Mouse (Mus musculus): ENCODE results near the gene Itprid1. TPM values are rescaled to one million over a fixed set of nuclear protein-coding genes. Genes with fewer than 3 reads are reported as not detected.

The Itprid1 gene
- polyA plus RNA-seq, 1 experiment from 2014 or later, result not detected

GRCm38 (mm10) chr6:55920866-55921630, 84.4 kb downstream of the Itprid1 start:
- ATAC-seq (ENCODE audit: low FRiP score, low TSS enrichment), result peak; percentile 55; the same call in 1 of the 2 replicates

GRCm38 (mm10) chr6:55944709-55945108, 108.0 kb downstream of the Itprid1 start:
- H3K36me3 ChIP-seq (ENCODE audit: control insufficient read depth, insufficient read depth, low read length), result no peaks in the 10 kb centered on the region
- 95% methylated on average over 1 of the region's 1 CpGs for WGBS
- no peaks in the 10 kb centered on the region for H3K9me3 ChIP-seq (ENCODE audit: control insufficient read depth, low read length)
- no peak overlapping the region for H3K4me2 ChIP-seq (ENCODE audit: low read length)
- H3K4me3 ChIP-seq (replicated peaks; ENCODE audit: low read depth, low read length), result no peak overlapping the region
- no peak for ATAC-seq (ENCODE audit: low FRiP score, low TSS enrichment)
- no peak for DNase-seq
- no peak overlapping the region for H3K9ac ChIP-seq (replicated peaks; ENCODE audit: low read length)
- no peaks in the 10 kb centered on the region for H3K4me1 ChIP-seq (ENCODE audit: control insufficient read depth, insufficient read depth, low read length)
- H3K27ac ChIP-seq (replicated peaks; ENCODE audit: low read depth, low read length), result no peak overlapping the region
- H3K27me3 ChIP-seq (ENCODE audit: control insufficient read depth, insufficient read depth, low read length), result no peaks in the 10 kb centered on the region

More at GRCm38 (mm10) chr6:55920866-55921630, 84.4 kb downstream of the Itprid1 start:
- no peak overlapping the region for H3K4me2 ChIP-seq (ENCODE audit: low read length)
- H3K9ac ChIP-seq (replicated peaks; ENCODE audit: low read length), result 0 out of 2 replicates have a peak overlapping the region, but pooled peaks have one; percentile 20
- H3K4me1 ChIP-seq (ENCODE audit: control insufficient read depth, insufficient read depth, low read length), result 0 out of 2 replicates have a peak, but pooled peaks cover 3% of the 10 kb centered on the region
- peak overlapping the region; percentile 77 for H3K27ac ChIP-seq (replicated peaks; ENCODE audit: low read depth, low read length)
- 62% methylated on average over 4 of the region's 4 CpGs for WGBS
- H3K27me3 ChIP-seq (ENCODE audit: control insufficient read depth, insufficient read depth, low read length), result no peaks in the 10 kb centered on the region
- no peaks in the 10 kb centered on the region for H3K9me3 ChIP-seq (ENCODE audit: control insufficient read depth, low read length)
- no peak overlapping the region for H3K4me3 ChIP-seq (replicated peaks; ENCODE audit: low read depth, low read length)
- DNase-seq, result peak; percentile 51
- no peaks in the 10 kb centered on the region for H3K36me3 ChIP-seq (ENCODE audit: control insufficient read depth, insufficient read depth, low read length)

- DNase-seq (peak; percentile 92), ATAC-seq (ENCODE audit: low FRiP score, low TSS enrichment) (peak; percentile 82)
- 73% methylated on average over 8 of the region's 8 CpGs for WGBS
- no peak overlapping the region for H3K4me2 ChIP-seq (ENCODE audit: low read length)
- no peak overlapping the region for H3K27ac ChIP-seq (replicated peaks; ENCODE audit: low read depth, low read length)
- no peak overlapping the region for H3K4me3 ChIP-seq (replicated peaks; ENCODE audit: low read depth, low read length)
- H3K9me3 ChIP-seq (ENCODE audit: control insufficient read depth, low read length), result no peaks in the 10 kb centered on the region
- H3K4me1 ChIP-seq (ENCODE audit: control insufficient read depth, insufficient read depth, low read length), result no peaks in the 10 kb centered on the region
- no peak overlapping the region for H3K9ac ChIP-seq (replicated peaks; ENCODE audit: low read length)
- H3K27me3 ChIP-seq (ENCODE audit: control insufficient read depth, insufficient read depth, low read length), result no peaks in the 10 kb centered on the region
- H3K36me3 ChIP-seq (ENCODE audit: control insufficient read depth, insufficient read depth, low read length), result no peaks in the 10 kb centered on the region
Measured at GRCm38 (mm10) chr6:55950345-55951110, 113.8 kb downstream of the Itprid1 start.

GRCm38 (mm10) chr6:55972998-55973397, 136.3 kb downstream of the Itprid1 start:
- H3K9ac ChIP-seq (replicated peaks; ENCODE audit: low read length), result no peak overlapping the region
- H3K9me3 ChIP-seq (ENCODE audit: control insufficient read depth, low read length), result no peaks in the 10 kb centered on the region
- ATAC-seq (ENCODE audit: low FRiP score, low TSS enrichment), result peak; percentile 71; the same call in 1 of the 2 replicates
- H3K4me1 ChIP-seq (ENCODE audit: control insufficient read depth, insufficient read depth, low read length), result no peaks in the 10 kb centered on the region
- no peak overlapping the region for H3K4me2 ChIP-seq (ENCODE audit: low read length)
- no peaks in the 10 kb centered on the region for H3K27me3 ChIP-seq (ENCODE audit: control insufficient read depth, insufficient read depth, low read length)
- peak; percentile 80 for DNase-seq
- no peaks in the 10 kb centered on the region for H3K36me3 ChIP-seq (ENCODE audit: control insufficient read depth, insufficient read depth, low read length)
- no peak overlapping the region for H3K27ac ChIP-seq (replicated peaks; ENCODE audit: low read depth, low read length)
- no peak overlapping the region for H3K4me3 ChIP-seq (replicated peaks; ENCODE audit: low read depth, low read length)

- Histone ChIP-seq H3K4me1 (ENCODE audit: control insufficient read depth, insufficient read depth, low read length) (no peaks in the 10 kb centered on the region), H3K4me3 (replicated peaks; ENCODE audit: low read depth, low read length) (no peak overlapping the region), H3K27me3 (ENCODE audit: control insufficient read depth, insufficient read depth, low read length) (no peaks in the 10 kb centered on the region), H3K27ac (replicated peaks; ENCODE audit: low read depth, low read length) (no peak overlapping the region), H3K36me3 (ENCODE audit: control insufficient read depth, insufficient read depth, low read length) (no peaks in the 10 kb centered on the region), H3K9me3 (ENCODE audit: control insufficient read depth, low read length) (no peaks in the 10 kb centered on the region), H3K9ac (replicated peaks; ENCODE audit: low read length) (no peak overlapping the region), H3K4me2 (ENCODE audit: low read length) (no peak overlapping the region)
- DNase-seq (no peak), ATAC-seq (ENCODE audit: low FRiP score, low TSS enrichment) (no peak)
- 81% methylated on average over 2 of the region's 2 CpGs for WGBS
Measured at GRCm38 (mm10) chr6:55979766-55980165, 143.1 kb downstream of the Itprid1 start.

- Histone ChIP-seq H3K4me2 (ENCODE audit: low read length) (no peak overlapping the region), H3K4me3 (replicated peaks; ENCODE audit: low read depth, low read length) (no peak overlapping the region), H3K9me3 (ENCODE audit: control insufficient read depth, low read length) (no peaks in the 10 kb centered on the region), H3K27ac (replicated peaks; ENCODE audit: low read depth, low read length) (no peak overlapping the region), H3K9ac (replicated peaks; ENCODE audit: low read length) (no peak overlapping the region), H3K4me1 (ENCODE audit: control insufficient read depth, insufficient read depth, low read length) (no peaks in the 10 kb centered on the region), H3K27me3 (ENCODE audit: control insufficient read depth, insufficient read depth, low read length) (no peaks in the 10 kb centered on the region), H3K36me3 (ENCODE audit: control insufficient read depth, insufficient read depth, low read length) (no peaks in the 10 kb centered on the region)
- DNase-seq, result no peak
- 77% methylated on average over 4 of the region's 4 CpGs for WGBS
- ATAC-seq (ENCODE audit: low FRiP score, low TSS enrichment), result no peak
Measured at GRCm38 (mm10) chr6:56008711-56009110, 172.0 kb downstream of the Itprid1 start.

- no peaks in the 10 kb centered on the region for H3K9me3 ChIP-seq (ENCODE audit: control insufficient read depth, low read length)
- DNase-seq (no peak), ATAC-seq (ENCODE audit: low FRiP score, low TSS enrichment) (no peak)
- no peak overlapping the region for H3K27ac ChIP-seq (replicated peaks; ENCODE audit: low read depth, low read length)
- no peak overlapping the region for H3K4me3 ChIP-seq (replicated peaks; ENCODE audit: low read depth, low read length)
- H3K9ac ChIP-seq (replicated peaks; ENCODE audit: low read length), result no peak overlapping the region
- H3K4me2 ChIP-seq (ENCODE audit: low read length), result no peak overlapping the region
- no peaks in the 10 kb centered on the region for H3K27me3 ChIP-seq (ENCODE audit: control insufficient read depth, insufficient read depth, low read length)
- peaks cover 8% of the 10 kb centered on the region for H3K4me1 ChIP-seq (ENCODE audit: control insufficient read depth, insufficient read depth, low read length)
- WGBS, result 79% methylated on average over 5 of the region's 5 CpGs
- H3K36me3 ChIP-seq (ENCODE audit: control insufficient read depth, insufficient read depth, low read length), result no peaks in the 10 kb centered on the region
Measured at GRCm38 (mm10) chr6:56012384-56012783, 175.7 kb downstream of the Itprid1 start.

GRCm38 (mm10) chr6:56017291-56017994, 180.7 kb downstream of the Itprid1 start, which contains the start of gene Ppp1r17:
Gene Ppp1r17, plus strand, starts transcription at chr6:56017497.
- peak; percentile 80; the same call in 1 of the 2 replicates for ATAC-seq (ENCODE audit: low FRiP score, low TSS enrichment)
- Histone ChIP-seq H3K27ac (replicated peaks; ENCODE audit: low read depth, low read length) (0 out of 2 replicates have a peak within 1 kb of the TSS, but pooled peaks have one; percentile 13), H3K4me2 (ENCODE audit: low read length) (peak within 1 kb of the TSS; percentile 41), H3K4me1 (ENCODE audit: control insufficient read depth, insufficient read depth, low read length) (peaks cover 13% of the 10 kb centered on the region), H3K36me3 (ENCODE audit: control insufficient read depth, insufficient read depth, low read length) (no peaks in the 10 kb centered on the region), H3K4me3 (replicated peaks; ENCODE audit: low read depth, low read length) (no peak within 1 kb of the TSS), H3K9ac (replicated peaks; ENCODE audit: low read length) (no peak within 1 kb of the TSS), H3K27me3 (ENCODE audit: control insufficient read depth, insufficient read depth, low read length) (no peaks in the 10 kb centered on the region), H3K9me3 (ENCODE audit: control insufficient read depth, low read length) (no peaks in the 10 kb centered on the region)
- DNase-seq, result peak; percentile 75
- 24% methylated on average over 16 of the region's 16 CpGs for WGBS
